Mouse (Mus musculus): ENCODE measurements around the gene Upf3a. TPM values are rescaled to one million over a fixed set of nuclear protein-coding genes. Genes with fewer than 3 reads are reported as not detected.
"Not testable (repeated sequence)": the region's sequence is repeated elsewhere in the genome, so short reads cannot be mapped to it uniquely, and the experiment has no call there.

Upf3a gene
- polyA plus RNA-seq, 1 experiment from 2014 or later = 41.9 TPM

- H3K36me3 ChIP-seq = peaks cover 64% of the 10 kb centered on the region
- H3K9me3 ChIP-seq = no peaks in the 10 kb centered on the region
- 87% methylated on average over 3 of the region's 3 CpGs for WGBS
- no peak overlapping the region for H3K9ac ChIP-seq (replicated peaks)
- ATAC-seq (ENCODE audit: insufficient number of reproducible peaks, insufficient read depth, low FRiP score, low TSS enrichment, low read depth) = no peak
- H3K4me3 ChIP-seq (replicated peaks) = no peak overlapping the region
- no peaks in the 10 kb centered on the region for H3K27me3 ChIP-seq
- no peak overlapping the region for H3K27ac ChIP-seq
- H3K4me2 ChIP-seq = no peak overlapping the region
- H3K4me1 ChIP-seq (replicated peaks) = peaks cover 10% of the 10 kb centered on the region
Measured at GRCm38 (mm10) chr8:13780536-13780935, 4.9 kb upstream of the Upf3a start.

- Histone ChIP-seq H3K27ac (peak overlapping the region; percentile 97), H3K9me3 (no peaks in the 10 kb centered on the region), H3K9ac (replicated peaks) (peak overlapping the region; percentile 92), H3K4me2 (peak overlapping the region; percentile 78), H3K27me3 (no peaks in the 10 kb centered on the region), H3K4me3 (replicated peaks) (peak overlapping the region; percentile 67), H3K4me1 (replicated peaks) (peaks cover 14% of the 10 kb centered on the region), H3K36me3 (peaks cover 41% of the 10 kb centered on the region)
- ATAC-seq (ENCODE audit: insufficient number of reproducible peaks, insufficient read depth, low FRiP score, low TSS enrichment, low read depth) = peak; percentile 96
- under 1% methylated on average over 47 of the region's 47 CpGs for WGBS
Measured at GRCm38 (mm10) chr8:13785764-13786299, 417 bp downstream of the Upf3a start.

- Histone ChIP-seq H3K36me3 (peaks cover 53% of the 10 kb centered on the region), H3K9ac (replicated peaks) (no peak overlapping the region), H3K27me3 (no peaks in the 10 kb centered on the region), H3K4me3 (replicated peaks) (no peak overlapping the region), H3K4me1 (replicated peaks) (peaks cover 8% of the 10 kb centered on the region), H3K4me2 (no peak overlapping the region), H3K9me3 (no peaks in the 10 kb centered on the region), H3K27ac (no peak overlapping the region)
- WGBS = 94% methylated on average over 8 of the region's 8 CpGs
- no peak for ATAC-seq (ENCODE audit: insufficient number of reproducible peaks, insufficient read depth, low FRiP score, low TSS enrichment, low read depth)
Measured at GRCm38 (mm10) chr8:13789606-13790005, 4.2 kb downstream of the Upf3a start.

- no peaks in the 10 kb centered on the region for H3K4me1 ChIP-seq (replicated peaks)
- H3K9ac ChIP-seq (replicated peaks) = no peak overlapping the region
- WGBS = 83% methylated on average over 8 of the region's 8 CpGs
- H3K9me3 ChIP-seq = no peaks in the 10 kb centered on the region
- no peaks in the 10 kb centered on the region for H3K27me3 ChIP-seq
- H3K4me2 ChIP-seq = no peak overlapping the region
- no peak overlapping the region for H3K4me3 ChIP-seq (replicated peaks)
- peaks cover 76% of the 10 kb centered on the region for H3K36me3 ChIP-seq
- no peak overlapping the region for H3K27ac ChIP-seq
- ATAC-seq (ENCODE audit: insufficient number of reproducible peaks, insufficient read depth, low FRiP score, low TSS enrichment, low read depth) = no peak
Measured at GRCm38 (mm10) chr8:13793097-13793745, 7.8 kb downstream of the Upf3a start.

- H3K27ac ChIP-seq = no peak overlapping the region
- no peak overlapping the region for H3K4me2 ChIP-seq
- 89% methylated on average over 11 of the region's 11 CpGs for WGBS
- H3K27me3 ChIP-seq = no peaks in the 10 kb centered on the region
- H3K4me3 ChIP-seq (replicated peaks) = no peak overlapping the region
- H3K9me3 ChIP-seq = no peaks in the 10 kb centered on the region
- no peak for ATAC-seq (ENCODE audit: insufficient number of reproducible peaks, insufficient read depth, low FRiP score, low TSS enrichment, low read depth)
- H3K36me3 ChIP-seq = peaks cover 76% of the 10 kb centered on the region
- no peaks in the 10 kb centered on the region for H3K4me1 ChIP-seq (replicated peaks)
- no peak overlapping the region for H3K9ac ChIP-seq (replicated peaks)
Measured at GRCm38 (mm10) chr8:13793746-13794101, 8.3 kb downstream of the Upf3a start.

GRCm38 (mm10) chr8:13797676-13798075, 12.3 kb downstream of the Upf3a start:
- WGBS = 92% methylated on average over 5 of the region's 5 CpGs
- no peaks in the 10 kb centered on the region for H3K9me3 ChIP-seq
- ATAC-seq (ENCODE audit: insufficient number of reproducible peaks, insufficient read depth, low FRiP score, low TSS enrichment, low read depth) = no peak
- no peak overlapping the region for H3K9ac ChIP-seq (replicated peaks)
- H3K4me1 ChIP-seq (replicated peaks) = no peaks in the 10 kb centered on the region
- H3K4me3 ChIP-seq (replicated peaks) = no peak overlapping the region
- no peaks in the 10 kb centered on the region for H3K27me3 ChIP-seq
- peaks cover 58% of the 10 kb centered on the region for H3K36me3 ChIP-seq
- H3K27ac ChIP-seq = no peak overlapping the region
- no peak overlapping the region for H3K4me2 ChIP-seq

GRCm38 (mm10) chr8:13799566-13799965, 14.2 kb downstream of the Upf3a start:
- Histone ChIP-seq H3K4me2 (no peak overlapping the region), H3K4me3 (replicated peaks) (no peak overlapping the region), H3K9ac (replicated peaks) (no peak overlapping the region), H3K27me3 (no peaks in the 10 kb centered on the region), H3K4me1 (replicated peaks) (no peaks in the 10 kb centered on the region), H3K9me3 (no peaks in the 10 kb centered on the region), H3K27ac (no peak overlapping the region), H3K36me3 (peaks cover 44% of the 10 kb centered on the region)
- 89% methylated on average over 5 of the region's 5 CpGs for WGBS
- no peak for ATAC-seq (ENCODE audit: insufficient number of reproducible peaks, insufficient read depth, low FRiP score, low TSS enrichment, low read depth)

GRCm38 (mm10) chr8:13828598-13829172, 43.3 kb downstream of the Upf3a start:
- H3K27me3 ChIP-seq = no peaks in the 10 kb centered on the region; the same call in 1 of the 2 replicates
- H3K9ac ChIP-seq (replicated peaks) = no peak overlapping the region
- H3K27ac ChIP-seq = no peak overlapping the region
- no peaks in the 10 kb centered on the region for H3K36me3 ChIP-seq
- H3K4me1 ChIP-seq (replicated peaks) = no peaks in the 10 kb centered on the region
- 74% methylated on average over 7 of the region's 7 CpGs for WGBS
- no peaks in the 10 kb centered on the region for H3K9me3 ChIP-seq
- H3K4me2 ChIP-seq = no peak overlapping the region
- ATAC-seq (ENCODE audit: insufficient number of reproducible peaks, insufficient read depth, low FRiP score, low TSS enrichment, low read depth) = no peak
- no peak overlapping the region for H3K4me3 ChIP-seq (replicated peaks)

GRCm38 (mm10) chr8:13838289-13838688, 52.9 kb downstream of the Upf3a start, which contains the start of gene AF366264:
TSS of gene AF366264 (minus strand) at chr8:13838389.
- not testable (repeated sequence) for H3K9ac ChIP-seq (replicated peaks); H3K4me2 ChIP-seq; ATAC-seq (ENCODE audit: insufficient number of reproducible peaks, insufficient read depth, low FRiP score, low TSS enrichment, low read depth); H3K4me3 ChIP-seq (replicated peaks); H3K4me1 ChIP-seq (replicated peaks); H3K9me3 ChIP-seq; H3K27ac ChIP-seq; H3K36me3 ChIP-seq; H3K27me3 ChIP-seq
- whole genome bisulfite sequencing = 89% methylated on average over 5 of the region's 5 CpGs

GRCm38 (mm10) chr8:13843286-13843685, 57.9 kb downstream of the Upf3a start:
- H3K4me1 ChIP-seq (replicated peaks); H3K36me3 ChIP-seq; ATAC-seq (ENCODE audit: insufficient number of reproducible peaks, insufficient read depth, low FRiP score, low TSS enrichment, low read depth); H3K27me3 ChIP-seq; H3K4me2 ChIP-seq; H3K9ac ChIP-seq (replicated peaks); H3K27ac ChIP-seq; H3K4me3 ChIP-seq (replicated peaks): not testable (repeated sequence)
- peaks cover 15% of the 10 kb centered on the region for H3K9me3 ChIP-seq
- 83% methylated on average over 1 of the region's 1 CpGs for WGBS

Measured in limb, embryonic 12.5 days (tissue).